Mouse (Mus musculus) heart, postnatal 36 days (tissue): ENCODE measurements at regions not wholly inside any gene's neighbourhood (a gene's known extent, or its start where the extent isn't known, plus 50 kb on each side); places are given as distances from the start of the nearest gene placed in this dataset.

Experiments used
- DNase-seq, 2 experiments: peaks; one replicate each; pipeline ENCODE4 v3.0.0; 2021 to 2022
- intact Hi-C: fragments of 180-260 bp; cut with DNase I; formaldehyde crosslinking; loops from one replicate; pipeline ENCODE4 v1.15.1; 2025

DNA sequence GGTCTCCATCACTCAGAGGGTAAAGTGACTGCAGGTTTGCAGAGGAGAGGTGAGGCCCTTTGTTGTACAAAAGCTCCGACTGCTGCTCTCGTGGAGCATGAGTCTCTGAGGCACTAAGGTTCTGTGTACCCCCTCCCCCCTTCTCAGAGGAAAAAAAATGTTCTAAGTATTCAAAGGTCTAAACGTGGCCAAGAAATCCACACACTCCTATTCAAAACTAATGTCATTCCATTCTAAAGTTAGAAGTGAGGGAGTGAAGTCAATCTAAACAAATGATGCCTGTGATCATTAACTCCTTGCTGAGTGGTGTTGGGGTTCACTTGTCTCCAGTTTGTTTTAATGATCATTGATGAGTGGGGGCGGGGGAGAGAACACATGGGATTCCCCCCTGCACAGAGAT is 150.6 kb downstream of the Auh start:
- DNase-seq, result no peak
- intact Hi-C loops, result no loop called here
